Mouse (Mus musculus): ENCODE results near the gene Tshz3.

Tshz3 gene

DNA sequence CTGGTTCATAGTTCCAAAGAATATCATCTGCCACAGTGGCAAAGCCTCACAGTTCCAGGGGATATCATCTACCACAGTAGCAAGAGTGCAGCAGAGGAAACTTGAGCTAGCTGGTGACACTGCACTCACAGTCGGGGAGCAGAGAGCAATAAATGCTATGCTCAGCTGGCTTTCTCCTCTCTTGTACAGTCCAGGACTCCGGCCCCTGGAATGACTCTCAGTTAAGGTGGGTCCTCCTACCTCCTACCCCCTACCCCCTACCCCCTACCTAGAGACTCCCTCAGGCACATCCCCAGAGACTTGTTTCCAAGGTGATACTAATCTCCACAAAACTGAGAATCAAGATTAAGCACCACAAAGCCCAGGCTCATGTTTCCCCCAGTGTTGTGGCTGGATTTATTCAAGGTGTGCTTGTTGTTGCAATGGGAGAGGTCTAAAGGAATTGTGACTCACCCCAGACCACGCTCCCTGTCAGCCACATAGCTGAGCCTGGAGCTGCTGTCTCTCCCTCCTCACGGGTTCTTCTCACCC is 86.4 kb downstream of the Tshz3 start:
- DNase-seq (ENCODE audit: low spot score in 2 of 2), result no peak

DNA sequence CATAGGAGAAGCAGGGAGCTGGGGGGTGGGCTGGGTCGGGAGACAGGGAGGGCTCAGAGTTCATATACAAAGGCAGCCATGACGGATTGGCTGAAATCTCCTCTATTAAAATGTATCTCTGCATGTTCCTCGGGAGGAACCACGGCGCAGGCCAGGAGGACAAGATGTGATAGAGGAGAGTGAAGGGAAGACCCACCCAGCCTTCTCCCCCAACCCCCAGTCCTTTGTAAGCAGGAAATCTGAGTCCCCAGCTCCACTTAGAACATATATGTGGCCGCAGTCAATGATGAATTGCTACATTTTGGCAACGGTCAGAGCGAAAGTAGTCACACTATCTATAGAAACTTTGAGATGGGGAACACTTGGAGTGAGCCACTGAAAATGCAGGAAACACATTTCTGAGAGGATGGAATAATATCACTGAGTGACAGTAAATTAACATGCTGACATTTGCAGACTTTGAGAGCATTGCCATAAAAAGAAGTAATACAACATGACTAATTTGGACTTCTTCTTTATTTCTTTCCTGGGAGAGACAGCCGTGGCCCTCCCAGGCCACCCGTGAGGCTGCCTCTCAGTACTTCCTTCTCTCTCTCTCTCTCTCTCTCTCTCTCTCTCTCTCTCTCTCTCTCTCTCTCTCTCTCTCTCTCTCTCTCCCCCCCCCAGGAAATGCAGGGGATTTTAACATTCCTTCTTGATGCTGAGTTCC is 88.9 kb downstream of the Tshz3 start:
- no peak for DNase-seq (ENCODE audit: low spot score in 2 of 2)

DNA sequence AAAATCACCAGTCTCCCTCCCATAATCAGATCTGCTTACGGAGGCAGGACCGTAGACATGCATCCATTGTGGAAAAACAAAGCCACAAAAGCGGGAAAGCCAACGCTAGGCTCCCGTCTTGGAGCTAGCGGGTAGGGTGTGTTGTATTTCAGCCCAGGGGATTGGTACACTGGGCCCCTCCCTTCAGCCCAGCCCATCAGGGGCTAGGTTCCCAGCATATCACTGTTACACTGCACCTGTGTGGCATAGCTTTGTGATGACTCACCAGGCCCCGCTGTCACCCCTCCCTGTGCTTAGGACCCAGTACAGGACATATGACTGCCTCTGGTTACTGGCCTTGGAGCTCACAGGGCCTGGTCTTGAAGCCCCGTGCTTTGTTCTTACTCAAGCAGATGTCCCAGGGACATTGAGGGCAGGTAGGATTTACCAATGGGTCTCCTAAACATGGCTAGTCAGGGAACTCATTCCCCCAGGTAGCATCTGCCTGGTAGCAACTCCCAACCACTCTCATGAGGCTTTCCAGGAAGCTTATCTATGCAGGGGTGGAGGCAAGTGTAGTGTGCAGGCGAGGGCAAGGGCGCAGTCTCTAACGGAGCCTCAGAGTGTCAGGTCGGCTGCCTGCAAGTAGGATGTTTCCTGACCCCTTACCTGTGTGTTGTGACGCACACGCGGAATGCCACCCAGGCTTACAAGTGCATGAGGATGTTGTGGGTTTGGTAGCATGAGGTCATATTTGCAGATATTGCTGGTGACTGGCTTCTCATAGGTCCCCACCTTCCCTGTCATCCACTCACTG is 98.7 kb downstream of the Tshz3 start:
- DNase-seq (ENCODE audit: low spot score in 2 of 2), result no peak

Measured in right cerebral cortex, postnatal 36 days (tissue).